Comparison of ENCODE assay signal across 10 mouse cellular contexts in the genomic region with DNA sequence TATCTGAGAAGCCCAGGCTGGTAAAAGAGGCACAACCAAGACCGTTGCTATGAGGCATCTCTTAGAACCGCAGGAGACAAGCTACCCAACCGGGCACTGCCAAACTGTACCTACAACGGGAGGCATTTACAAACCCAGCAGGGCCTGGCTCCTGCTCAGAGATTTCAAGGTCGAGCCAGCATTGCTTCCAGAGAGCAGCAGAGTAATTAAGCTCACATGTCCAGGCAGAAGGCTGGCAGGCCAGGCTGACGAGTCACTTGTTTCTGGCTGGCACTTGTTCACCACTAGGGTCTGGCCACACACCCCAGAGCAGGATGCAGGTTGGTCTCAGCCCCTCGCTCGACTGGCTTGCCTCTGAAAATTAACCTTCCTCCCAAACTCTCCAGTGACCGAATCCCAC. TPM values are rescaled to one million over a fixed set of nuclear protein-coding genes. Genes with fewer than 3 reads are reported as not detected.
DNase-seq lines count a peak whose midpoint lies in the region; ATAC-seq and TF ChIP-seq lines count a peak whose summit lies in the region.
"Had no signal": no experiment of that assay in that cellular context is flagged by ENCODE, and none has a peak within 500 bp of the region (broad histone marks: within the 10 kb centered on the region; RNA-seq: fewer than 3 reads in every experiment).

No protein-coding gene starts in this region.

- no peak for DNase-seq in frontal cortex, adult 2 months (ENCODE audit: extremely low spot score in 1 of 2, low spot score in 1 of 2)
- DNase-seq in ES-CJ7 (ENCODE audit: low read depth, low spot score) = peak; percentile 33
- DNase-seq in cerebellum, adult 9-10 months = peak; percentile 68
- no peak for DNase-seq in stomach, postnatal 0 days (ENCODE audit: low spot score)
- no peak for DNase-seq in left cerebral cortex, postnatal 25 days (ENCODE audit: low spot score in 2 of 2)

- intact Hi-C loops in left cerebral cortex, postnatal 25 days (cut with DNase I) = no loop called here

- no peaks in the 10 kb centered on the region for H3K9me3 ChIP-seq in heart, embryonic 15.5 days (replicated peaks)
- H3K9me3 ChIP-seq in stomach, postnatal 0 days (ENCODE audit: control insufficient read depth, low read length) = no peaks in the 10 kb centered on the region
- H3K9me3 ChIP-seq: heart, embryonic 13.5 days; limb, embryonic 15.5 days had no signal

- H3K4me2 ChIP-seq in heart, embryonic 15.5 days = no peak overlapping the region
- H3K4me2 ChIP-seq in stomach, postnatal 0 days (replicated peaks; ENCODE audit: low read depth) = no peak overlapping the region
- H3K4me2 ChIP-seq: heart, embryonic 13.5 days; limb, embryonic 15.5 days had no signal

- H3K4me1 ChIP-seq in heart, embryonic 15.5 days (replicated peaks) = 0 out of 2 replicates have a peak, but pooled peaks cover 5% of the 10 kb centered on the region
- no peaks in the 10 kb centered on the region for H3K4me1 ChIP-seq in stomach, postnatal 0 days (replicated peaks; ENCODE audit: control insufficient read depth, insufficient read depth)

- TF ChIP-seq EP300 in stomach, postnatal 0 days (optimal IDR thresholded peaks at IDR 0.05) = no peak

- TF ChIP-seq CTCF in stomach, postnatal 0 days (IDR thresholded peaks at IDR 0.05; ENCODE audit: low read depth) = no peak

- peak; percentile 65 for ATAC-seq in frontal cortex, adult (ENCODE audit: low TSS enrichment)
- ATAC-seq in heart, embryonic 15.5 days (replicated peaks; ENCODE audit: insufficient number of reproducible peaks, insufficient read depth, low FRiP score, low read depth) = no peak
- no peak for ATAC-seq in stomach, postnatal 0 days (ENCODE audit: low FRiP score, low TSS enrichment)
- no peak for ATAC-seq in megakaryocyte, adult 5-6 weeks (ENCODE audit: poor library complexity, severe bottlenecking)

- H3K36me3 ChIP-seq in heart, embryonic 15.5 days = no peaks in the 10 kb centered on the region; the same call in 1 of the 2 replicates
- H3K36me3 ChIP-seq in stomach, postnatal 0 days (ENCODE audit: control insufficient read depth, insufficient read depth, low read length) = no peaks in the 10 kb centered on the region
- H3K36me3 ChIP-seq: heart, embryonic 13.5 days; limb, embryonic 15.5 days had no signal

- H3K9ac ChIP-seq in heart, embryonic 15.5 days = no peak overlapping the region
- no peak overlapping the region for H3K9ac ChIP-seq in stomach, postnatal 0 days (ENCODE audit: low read length)
- H3K9ac ChIP-seq: heart, embryonic 13.5 days; limb, embryonic 15.5 days had no signal

- no peak overlapping the region for H3K4me3 ChIP-seq in heart, embryonic 15.5 days
- no peak overlapping the region for H3K4me3 ChIP-seq in stomach, postnatal 0 days (ENCODE audit: low read depth, low read length)
- H3K4me3 ChIP-seq: heart, embryonic 13.5 days; limb, embryonic 15.5 days had no signal

- H3K27me3 ChIP-seq in heart, embryonic 15.5 days = no peaks in the 10 kb centered on the region
- H3K27me3 ChIP-seq in stomach, postnatal 0 days (ENCODE audit: control insufficient read depth, insufficient read depth, low read length) = no peaks in the 10 kb centered on the region
- H3K27me3 ChIP-seq: heart, embryonic 13.5 days; limb, embryonic 15.5 days had no signal

- H3K27ac ChIP-seq in heart, embryonic 15.5 days = peak overlapping the region; percentile 7
- H3K27ac ChIP-seq in stomach, postnatal 0 days (replicated peaks) = no peak overlapping the region
- H3K27ac ChIP-seq: heart, embryonic 13.5 days; limb, embryonic 15.5 days had no signal

- WGBS in heart, embryonic 15.5 days = 42% methylated on average over 9 of the region's 9 CpGs
- 65% methylated on average over 9 of the region's 9 CpGs for WGBS in stomach, postnatal 0 days

RNA-seq across cellular contexts. Expression of a gene that starts 39.4 kb away (rescaled TPM):
- 18.7 and 20.3 TPM in 2 replicates for polyA plus RNA-seq in frontal cortex, adult 2 months (2012; rRNA removed)
- 18.7 and 21.2 TPM in 2 replicates for polyA plus RNA-seq in heart, embryonic 15.5 days (2015; fragmentation: Nextera tagmentation; extraction: Ambion mirVana)
- 19.1 and 19.9 TPM in 2 replicates for polyA plus RNA-seq in stomach, postnatal 0 days (2015; fragmentation: Nextera tagmentation; extraction: Ambion mirVana)
- total RNA-seq in megakaryocyte, adult 5-6 weeks (2015) = 0.22 and 1.4 TPM in 2 replicates
- 0.41 and 0.59 TPM in 2 replicates for total RNA-seq in megakaryocyte, adult 5-6 weeks (2017)
- total RNA-seq in left cerebral cortex, postnatal 25 days (2021) = 10 to 100 TPM; 79.8 to 89.9 TPM

Comparison
In these comparisons a context has a peak if more than half of its experiments do, and no peak if none do; other contexts are left out.
1. DNase-seq: peak in ES-CJ7 (single experiment) and cerebellum, adult 9-10 months (single experiment); none in frontal cortex, adult 2 months (0 of 2), stomach, postnatal 0 days (single experiment) and left cerebral cortex, postnatal 25 days (0 of 2).